Mouse (Mus musculus) forebrain, embryonic 11.5 days (tissue): ENCODE results near the gene Kank1. TPM values are rescaled to one million over a fixed set of nuclear protein-coding genes. Genes with fewer than 3 reads are reported as not detected.
A peak's percentile ranks its signal among the peaks of the same experiment; 100 is the strongest.

Experiments used
- ATAC-seq: fragments of 200-750 bp; cut with Nextera tagmentation; replicated peaks from 2 replicates; pipeline ENCODE4 v1.8.0; 2017; ENCODE audit warnings: moderate TSS enrichment; ENCODE audit not compliant: low FRiP score
- DNase-seq: peaks from one replicate; pipeline ENCODE4 v3.0.0-alpha.2; 2017; ENCODE audit warnings: low spot score
- H3K27ac ChIP-seq: fragments of 300-500 bp; sonication (generic); 2 replicates; pipeline ENCODE4 v1.5.1; 2014; ENCODE audit warnings: low read depth, low read length
- H3K27me3 ChIP-seq: fragments of 300-500 bp; sonication (generic); 2 replicates; pipeline ENCODE4 v1.6.1; 2014; ENCODE audit warnings: mild to moderate bottlenecking, low read length, mixed read lengths; ENCODE audit not compliant: control insufficient read depth, insufficient read depth
- H3K36me3 ChIP-seq: fragments of 300-500 bp; sonication (generic); 2 replicates; pipeline ENCODE4 v1.6.1; 2014; ENCODE audit warnings: mild to moderate bottlenecking, low read length, moderate library complexity, mixed read lengths; ENCODE audit not compliant: control insufficient read depth, insufficient read depth
- H3K4me1 ChIP-seq: fragments of 300-500 bp; sonication (generic); replicated peaks from 2 replicates; pipeline ENCODE4 v1.6.1; 2014; ENCODE audit warnings: low read length, mixed read lengths; ENCODE audit not compliant: control insufficient read depth, insufficient read depth
- H3K4me2 ChIP-seq: fragments of 300-500 bp; sonication (generic); 2 replicates; pipeline ENCODE4 v1.6.1; 2014; ENCODE audit warnings: low read depth, mild to moderate bottlenecking, low read length, moderate library complexity, mixed read lengths; ENCODE audit not compliant: severe bottlenecking
- H3K4me3 ChIP-seq: fragments of 300-500 bp; sonication (generic); 2 replicates; pipeline ENCODE4 v1.5.1; 2014; ENCODE audit warnings: low read depth, low read length
- H3K9ac ChIP-seq: fragments of 300-500 bp; sonication (generic); 2 replicates; pipeline ENCODE4 v1.6.1; 2014; ENCODE audit warnings: low read length
- H3K9me3 ChIP-seq: fragments of 300-500 bp; sonication (generic); 2 replicates; pipeline ENCODE4 v1.6.1; 2016; ENCODE audit warnings: low read length, mixed read lengths; ENCODE audit not compliant: control insufficient read depth
- WGBS: fragments of 180-500 bp; shearing (Covaris S2); extraction: QIAGEN DNeasy Blood & Tissue Kit; methylation state at CpG from one replicate; pipeline ENCODE4 v1.1.7; 2014; 5-methylcytosine and 5-hydroxymethylcytosine counted together
- polyA plus RNA-seq: library from polyadenylated mRNA; unstranded; fragments of >200 nt; fragmentation: Nextera tagmentation; extraction: Ambion mirVana; gene quantifications from 2 replicates; pipeline ENCODE4 v1.2.1, GENCODE M21; 2014

Kank1 gene
- polyA plus RNA-seq, 1 experiment from 2014 or later: 15.3 TPM

- no peak for ATAC-seq
- Histone ChIP-seq H3K9me3 (no peaks in the 10 kb centered on the region), H3K4me3 (no peak overlapping the region), H3K27me3 (no peaks in the 10 kb centered on the region), H3K4me1 (peaks cover 15% of the 10 kb centered on the region), H3K27ac (no peak overlapping the region), H3K4me2 (no peak overlapping the region), H3K9ac (no peak overlapping the region), H3K36me3 (no peaks in the 10 kb centered on the region)
- DNase-seq: no peak
- 55% methylated on average over 8 of the region's 8 CpGs for WGBS
Observed at GRCm38 (mm10) chr19:25358486-25359120, 121.8 kb downstream of the Kank1 start.

GRCm38 (mm10) chr19:25360571-25361029 lies 123.8 kb downstream of the Kank1 start:
- no peak overlapping the region for H3K9ac ChIP-seq
- ATAC-seq: peak; percentile 49; the same call in 1 of the 2 replicates
- no peaks in the 10 kb centered on the region for H3K36me3 ChIP-seq
- H3K27me3 ChIP-seq: no peaks in the 10 kb centered on the region
- DNase-seq: no peak
- 43% methylated on average over 9 of the region's 9 CpGs for WGBS
- no peak overlapping the region for H3K4me2 ChIP-seq
- H3K9me3 ChIP-seq: no peaks in the 10 kb centered on the region
- H3K4me3 ChIP-seq: no peak overlapping the region
- no peak overlapping the region for H3K27ac ChIP-seq
- peaks cover 15% of the 10 kb centered on the region for H3K4me1 ChIP-seq

- H3K27me3 ChIP-seq: no peaks in the 10 kb centered on the region
- no peak overlapping the region for H3K4me2 ChIP-seq
- H3K9ac ChIP-seq: no peak overlapping the region
- peaks cover 15% of the 10 kb centered on the region for H3K4me1 ChIP-seq
- no peak overlapping the region for H3K4me3 ChIP-seq
- no peaks in the 10 kb centered on the region for H3K36me3 ChIP-seq
- DNase-seq (no peak), ATAC-seq (no peak)
- H3K27ac ChIP-seq: no peak overlapping the region
- H3K9me3 ChIP-seq: no peaks in the 10 kb centered on the region
- 83% methylated on average over 7 of the region's 7 CpGs for WGBS
Observed at GRCm38 (mm10) chr19:25361956-25362355, 125.2 kb downstream of the Kank1 start.

GRCm38 (mm10) chr19:25365698-25366097 lies 128.9 kb downstream of the Kank1 start:
- no peaks in the 10 kb centered on the region for H3K27me3 ChIP-seq
- ATAC-seq (no peak), DNase-seq (no peak)
- H3K27ac ChIP-seq: no peak overlapping the region
- 75% methylated on average over 5 of the region's 5 CpGs for WGBS
- no peak overlapping the region for H3K4me3 ChIP-seq
- H3K9ac ChIP-seq: no peak overlapping the region
- no peak overlapping the region for H3K4me2 ChIP-seq
- H3K9me3 ChIP-seq: no peaks in the 10 kb centered on the region
- peaks cover 6% of the 10 kb centered on the region for H3K4me1 ChIP-seq
- H3K36me3 ChIP-seq: no peaks in the 10 kb centered on the region

GRCm38 (mm10) chr19:25366620-25367019 lies 129.8 kb downstream of the Kank1 start:
- ATAC-seq: no peak
- H3K4me2 ChIP-seq: no peak overlapping the region
- H3K27ac ChIP-seq: no peak overlapping the region
- no peaks in the 10 kb centered on the region for H3K36me3 ChIP-seq
- no peak overlapping the region for H3K9ac ChIP-seq
- no peak overlapping the region for H3K4me3 ChIP-seq
- no peak for DNase-seq
- WGBS: 47% methylated on average over 12 of the region's 12 CpGs
- no peaks in the 10 kb centered on the region for H3K27me3 ChIP-seq
- no peaks in the 10 kb centered on the region for H3K9me3 ChIP-seq
- H3K4me1 ChIP-seq: peaks cover 6% of the 10 kb centered on the region

GRCm38 (mm10) chr19:25370428-25370827 lies 133.7 kb downstream of the Kank1 start:
- Histone ChIP-seq H3K4me3 (no peak overlapping the region), H3K27ac (no peak overlapping the region), H3K4me1 (peaks cover 4% of the 10 kb centered on the region; the same call in 1 of the 2 replicates), H3K9ac (no peak overlapping the region), H3K36me3 (no peaks in the 10 kb centered on the region), H3K27me3 (no peaks in the 10 kb centered on the region), H3K4me2 (no peak overlapping the region), H3K9me3 (no peaks in the 10 kb centered on the region)
- DNase-seq: no peak
- no peak for ATAC-seq
- WGBS: 92% methylated on average over 9 of the region's 9 CpGs

GRCm38 (mm10) chr19:25372794-25373193 lies 136.0 kb downstream of the Kank1 start:
- H3K4me3 ChIP-seq: no peak overlapping the region
- 82% methylated on average over 7 of the region's 7 CpGs for WGBS
- H3K4me2 ChIP-seq: no peak overlapping the region
- ATAC-seq: no peak
- H3K9me3 ChIP-seq: no peaks in the 10 kb centered on the region
- no peak for DNase-seq
- H3K4me1 ChIP-seq: peaks cover 4% of the 10 kb centered on the region; the same call in 1 of the 2 replicates
- no peak overlapping the region for H3K9ac ChIP-seq
- H3K36me3 ChIP-seq: no peaks in the 10 kb centered on the region
- H3K27me3 ChIP-seq: no peaks in the 10 kb centered on the region
- no peak overlapping the region for H3K27ac ChIP-seq

- Histone ChIP-seq H3K4me1 (peaks cover 4% of the 10 kb centered on the region; the same call in 1 of the 2 replicates), H3K9me3 (no peaks in the 10 kb centered on the region), H3K4me3 (no peak overlapping the region), H3K4me2 (no peak overlapping the region), H3K9ac (no peak overlapping the region), H3K36me3 (no peaks in the 10 kb centered on the region), H3K27me3 (no peaks in the 10 kb centered on the region), H3K27ac (no peak overlapping the region)
- WGBS: 69% methylated on average over 3 of the region's 3 CpGs
- ATAC-seq: no peak
- DNase-seq: no peak
Observed at GRCm38 (mm10) chr19:25373594-25373993, 136.8 kb downstream of the Kank1 start.

- Histone ChIP-seq H3K9ac (no peak overlapping the region), H3K27ac (no peak overlapping the region), H3K36me3 (no peaks in the 10 kb centered on the region), H3K4me2 (no peak overlapping the region), H3K4me1 (peaks cover 4% of the 10 kb centered on the region; the same call in 1 of the 2 replicates), H3K9me3 (no peaks in the 10 kb centered on the region), H3K4me3 (no peak overlapping the region), H3K27me3 (no peaks in the 10 kb centered on the region)
- WGBS: 77% methylated on average over 9 of the region's 9 CpGs
- ATAC-seq (no peak), DNase-seq (no peak)
Observed at GRCm38 (mm10) chr19:25374191-25374590, 137.4 kb downstream of the Kank1 start.
